Mouse (Mus musculus) heart, postnatal 14 days (tissue): ENCODE measurements around the gene Alyref2. TPM values are rescaled to one million over a fixed set of nuclear protein-coding genes. Genes with fewer than 3 reads are reported as not detected.
"Not testable (repeated sequence)": the region's sequence is repeated elsewhere in the genome, so short reads cannot be mapped to it uniquely, and the experiment has no call there.

ENCODE experiments used
- DNase-seq, 2 experiments: peaks; one replicate each; pipeline ENCODE4 v3.0.0; 2021 to 2022
- intact Hi-C: fragments of 180-260 bp; cut with DNase I; formaldehyde crosslinking; loops from one replicate; pipeline ENCODE4 v1.15.1; 2025
- long read RNA-seq, 2 experiments: library from polyadenylated mRNA; stranded (forward); transcript quantifications; one replicate each; pipeline ENCODE4 v2.0.0; 2021
- total RNA-seq, 2 experiments: library from RNA; stranded (reverse); gene quantifications; 2 replicates each; pipeline ENCODE4 v1.2.3; 2021

The Alyref2 gene
- total RNA-seq: 1 to 10 TPM; 2.8 to 3.2 TPM
- long read RNA-seq, experiment 1, transcript Alyref2-201 (1 exons, 1,273 nt): major isoform, 5 of 6 reads
- long read RNA-seq, experiment 1, partial matches to known transcripts: 0 of 6 reads
- long read RNA-seq, experiment 1, other reads (novel, unspliced or antisense): 1 of 6 reads
- long read RNA-seq, experiment 2, partial matches to known transcripts: 0 of 2 reads
- long read RNA-seq, experiment 2, other reads (novel, unspliced or antisense): 0 of 2 reads

DNA sequence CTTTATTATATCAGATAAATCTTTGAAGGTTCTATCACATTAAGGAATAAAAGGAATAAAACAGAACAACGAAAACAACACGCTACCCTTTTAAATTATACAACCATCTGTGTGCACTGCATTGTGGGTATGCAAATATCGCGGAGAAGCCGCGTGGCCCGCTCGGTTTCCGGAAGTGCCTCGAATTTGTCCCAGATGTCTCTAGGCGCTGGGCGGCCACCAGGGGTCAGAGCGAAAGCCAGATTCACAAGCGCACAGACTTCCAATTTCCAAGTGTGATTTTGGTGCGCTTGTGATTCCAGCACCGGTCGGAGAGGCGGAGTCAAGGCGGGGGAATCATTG, at the start of gene Alyref2:
TSS of gene Alyref2 (plus strand) at position 229 of the 342 bp plus-strand sequence.
- DNase-seq: peak; percentile 93 to 95
- intact Hi-C loops: loop anchor here (1.0 to 10.0 kb wide), 3 partner anchors 64 to 398 kb away; no protein-coding TSS in a partner anchor

DNA sequence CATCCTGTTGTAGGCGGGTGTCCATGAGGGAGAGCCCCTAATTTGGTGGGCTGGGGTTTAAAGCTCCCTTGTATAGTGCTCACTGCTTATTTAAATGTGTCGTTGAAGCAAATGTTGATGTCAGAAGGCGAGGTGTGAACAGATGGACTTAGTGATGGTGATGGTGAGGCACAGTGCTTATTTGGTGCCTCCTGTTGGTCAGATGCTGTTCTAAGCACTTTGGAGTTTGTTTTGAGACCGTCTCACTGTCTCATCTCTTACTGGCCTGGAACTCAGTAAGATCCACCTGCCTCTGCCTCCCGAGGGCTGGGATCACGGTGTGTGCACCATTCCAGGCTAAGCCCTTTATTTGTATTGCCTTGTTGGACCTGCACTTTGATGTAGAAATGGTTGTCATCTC, 48.4 kb upstream of the Alyref2 start:
- intact Hi-C loops: loop anchor here (2.0 to 5.0 kb wide), 2 partner anchors 18 to 43 kb away; partner anchors contain the start of genes F11r and Usf1
- no peak for DNase-seq

DNA sequence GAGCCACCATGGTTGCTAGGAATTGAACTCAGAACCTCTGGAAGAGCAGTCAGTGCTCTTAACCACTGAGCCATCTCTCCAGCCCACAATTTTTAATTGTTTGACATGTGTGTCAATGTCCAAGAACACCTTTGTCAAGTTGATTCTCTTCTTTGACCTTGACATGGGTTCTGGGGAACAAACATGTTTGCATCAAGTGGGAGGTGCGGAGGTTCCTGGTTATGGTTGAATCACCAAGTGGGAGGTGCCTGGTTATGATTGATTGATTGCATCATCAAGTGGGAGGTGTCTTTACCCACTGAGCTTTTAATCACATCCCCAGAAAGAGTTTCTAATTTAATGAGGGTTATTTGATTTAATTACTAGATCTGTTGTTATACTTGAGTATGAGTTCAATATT, 45.7 kb upstream of the Alyref2 start:
- intact Hi-C loops: no loop called here
- DNase-seq: no peak

DNA sequence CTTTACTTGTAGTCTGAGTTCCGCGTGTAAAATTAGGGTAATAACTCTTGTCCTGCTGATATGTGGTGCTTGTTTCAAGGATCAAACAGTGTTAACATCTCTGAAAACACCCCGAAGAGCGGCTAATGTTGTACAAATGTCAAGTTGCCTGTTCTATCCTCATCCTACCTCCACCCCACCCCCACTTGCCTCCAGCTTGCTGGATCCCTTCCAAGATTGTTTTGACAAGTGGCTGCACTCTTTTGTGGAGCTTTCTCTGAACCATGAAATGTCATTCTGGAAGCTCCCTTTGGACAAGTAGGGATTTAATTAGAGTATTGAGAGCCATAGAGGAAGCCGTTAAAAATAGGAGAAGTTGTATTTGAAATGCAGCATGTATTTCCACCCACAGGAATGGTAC, 43.5 kb upstream of the Alyref2 start:
- intact Hi-C loops: no loop called here
- DNase-seq: no peak

DNA sequence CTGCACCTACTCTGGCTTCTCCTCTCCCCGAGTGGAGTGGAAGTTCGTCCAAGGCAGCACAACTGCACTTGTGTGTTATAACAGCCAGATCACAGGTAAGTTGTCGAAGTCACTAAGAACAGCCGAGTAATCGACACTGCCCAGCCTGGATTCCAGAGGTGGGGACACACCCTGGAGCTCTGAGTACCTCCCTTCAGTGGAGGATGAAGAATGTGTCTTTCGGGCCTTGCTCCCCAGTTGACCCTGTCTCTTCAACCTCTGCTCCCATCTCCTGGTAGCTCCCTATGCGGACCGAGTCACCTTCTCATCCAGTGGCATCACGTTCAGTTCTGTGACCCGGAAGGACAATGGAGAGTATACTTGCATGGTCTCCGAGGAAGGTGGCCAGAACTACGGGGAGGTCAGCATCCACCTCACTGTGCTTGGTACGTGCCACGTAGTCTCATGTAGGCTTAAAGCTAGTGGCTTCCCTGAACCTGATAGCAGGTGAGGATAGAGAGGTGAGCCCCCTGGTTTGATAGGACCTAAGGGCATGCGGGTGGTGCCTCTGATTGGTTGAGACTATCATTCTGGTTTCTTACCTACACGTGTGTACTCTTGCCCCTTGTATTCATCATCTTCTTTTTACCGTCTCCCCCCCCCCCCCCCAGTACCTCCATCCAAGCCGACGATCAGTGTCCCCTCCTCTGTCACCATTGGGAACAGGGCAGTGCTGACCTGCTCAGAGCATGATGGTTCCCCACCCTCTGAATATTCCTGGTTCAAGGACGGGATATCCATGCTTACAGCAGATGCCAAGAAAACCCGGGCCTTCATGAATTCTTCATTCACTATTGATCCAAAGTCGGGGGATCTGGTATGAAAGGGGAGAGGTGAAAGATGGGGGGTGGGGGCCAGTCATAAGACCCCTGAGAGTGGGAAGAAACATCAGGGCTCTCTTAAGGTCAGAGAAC, 42.5 kb upstream of the Alyref2 start:
- intact Hi-C loops: no loop called here
- DNase-seq: no peak

DNA sequence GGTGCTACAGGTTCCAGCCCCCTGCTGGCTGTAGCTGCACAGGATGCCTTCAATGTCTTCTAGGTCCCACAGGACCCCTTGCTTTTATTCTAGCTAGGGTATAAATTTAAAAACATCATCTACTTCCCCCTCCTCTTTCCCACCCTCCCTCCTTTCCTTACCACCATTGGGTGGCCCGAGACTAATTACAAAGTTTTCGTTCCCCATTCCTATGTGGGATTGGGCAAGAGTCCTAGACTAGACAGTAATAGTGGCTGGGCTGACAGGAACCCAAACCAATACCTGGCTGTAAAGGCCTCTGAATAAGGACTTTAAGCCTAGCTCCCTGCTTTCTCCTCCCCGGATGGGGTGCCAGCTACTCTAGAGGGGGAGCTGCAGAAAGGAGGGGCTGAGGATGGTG, 40.1 kb upstream of the Alyref2 start:
- intact Hi-C loops: no loop called here
- no peak for DNase-seq

DNA sequence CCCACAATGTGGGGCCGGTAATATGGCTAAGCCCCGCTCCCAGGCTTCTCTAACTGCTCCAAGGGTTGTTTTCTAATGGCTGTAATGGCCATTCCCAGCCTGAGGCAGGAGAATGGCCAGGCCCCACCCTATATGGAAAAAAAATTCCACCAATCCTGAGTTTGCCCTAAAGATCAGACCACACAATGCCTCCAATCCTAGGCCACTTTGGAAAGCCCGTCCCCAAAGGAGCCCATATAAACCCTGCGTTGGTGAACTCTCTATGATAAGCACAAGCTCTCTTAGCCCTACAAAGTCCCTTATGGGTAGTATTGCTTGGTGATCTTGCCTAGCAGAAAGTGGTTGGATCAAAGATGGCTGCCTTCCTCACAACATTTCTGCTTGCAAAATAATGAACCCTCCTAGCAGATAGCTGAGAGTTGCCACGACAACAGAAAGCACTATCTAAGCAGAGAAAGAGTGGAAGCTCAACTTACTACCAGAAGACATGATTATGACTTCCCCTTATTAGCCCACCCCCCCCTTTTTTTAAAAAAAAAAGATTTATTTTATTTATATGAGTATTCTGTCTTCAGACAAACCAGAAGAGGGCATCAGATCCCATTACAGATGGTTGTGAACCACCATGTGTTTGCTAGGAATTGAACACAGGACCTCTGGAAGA, 37.4 kb upstream of the Alyref2 start:
- intact Hi-C loops: no loop called here
- DNase-seq: no peak

DNA sequence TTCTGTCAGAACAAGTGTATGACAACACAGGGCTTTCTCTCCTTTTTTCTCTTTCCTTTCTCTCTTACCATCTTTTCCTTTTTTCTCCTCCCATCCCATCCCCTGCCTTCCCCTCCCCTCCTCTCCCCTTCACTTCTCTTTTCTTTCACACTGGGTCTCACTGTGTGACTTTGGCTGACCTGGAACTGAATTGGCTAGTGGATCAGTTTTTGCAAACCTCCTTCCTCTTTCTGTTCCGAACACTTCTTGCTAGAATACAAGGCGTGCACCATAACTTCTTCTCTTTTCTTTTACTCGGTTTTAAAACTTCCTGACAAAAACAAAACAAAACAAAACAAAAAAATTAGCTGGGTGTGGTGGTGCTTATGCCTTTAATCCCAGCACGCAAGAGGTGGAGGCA, 36.7 kb upstream of the Alyref2 start:
- DNase-seq: no peak
- intact Hi-C loops: no loop called here

DNA sequence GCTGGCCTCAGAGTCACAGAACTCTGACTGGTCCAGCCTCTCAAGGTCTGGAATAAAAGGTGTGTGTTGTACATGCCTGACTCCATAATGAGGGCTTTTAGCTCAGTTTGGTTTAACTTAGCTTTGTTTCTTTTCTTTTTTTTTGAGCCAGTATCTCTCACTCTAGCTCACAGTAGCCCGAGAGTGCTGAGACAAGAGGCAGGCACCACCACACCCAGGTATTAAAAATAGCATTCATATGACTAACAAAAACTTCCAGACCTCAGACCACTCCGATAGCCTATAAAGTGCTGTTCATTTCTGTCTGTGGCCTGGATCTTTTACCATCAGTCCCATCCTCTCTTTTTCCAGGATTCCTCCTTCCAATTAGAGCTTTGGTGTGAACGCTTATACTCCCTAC, 33.6 kb upstream of the Alyref2 start:
- no peak for DNase-seq
- intact Hi-C loops: loop anchor here (2.0 kb wide), 1 partner anchor 33 kb away; the partner anchor contains the start of gene F11r

DNA sequence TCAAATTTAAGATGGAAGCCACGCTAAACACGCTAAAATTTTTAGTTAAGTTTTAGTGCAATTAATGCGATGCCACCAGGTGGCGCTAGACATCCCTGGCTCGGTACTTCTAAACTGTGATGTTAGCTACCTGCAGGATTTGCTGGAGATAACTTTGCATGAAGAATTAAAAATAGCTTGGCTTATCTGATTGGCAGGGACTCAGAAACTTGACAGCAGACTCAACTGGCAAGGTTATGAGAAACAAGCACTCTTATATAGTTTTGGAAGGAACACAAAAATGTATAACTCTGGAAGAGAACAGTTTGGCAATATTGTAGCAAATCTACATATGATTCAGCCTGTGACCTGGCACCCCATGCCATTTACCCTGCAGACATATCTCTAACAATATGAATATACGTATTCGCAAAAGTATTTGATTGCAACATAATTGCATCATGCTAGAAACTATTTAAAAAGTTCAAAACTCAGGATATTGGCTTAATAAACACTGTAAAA, 32.9 kb upstream of the Alyref2 start:
- peak; percentile 57 to 77 for DNase-seq
- intact Hi-C loops: loop anchor here (2.0 kb wide), 1 partner anchor 34 kb away; the partner anchor contains the start of gene F11r

DNA sequence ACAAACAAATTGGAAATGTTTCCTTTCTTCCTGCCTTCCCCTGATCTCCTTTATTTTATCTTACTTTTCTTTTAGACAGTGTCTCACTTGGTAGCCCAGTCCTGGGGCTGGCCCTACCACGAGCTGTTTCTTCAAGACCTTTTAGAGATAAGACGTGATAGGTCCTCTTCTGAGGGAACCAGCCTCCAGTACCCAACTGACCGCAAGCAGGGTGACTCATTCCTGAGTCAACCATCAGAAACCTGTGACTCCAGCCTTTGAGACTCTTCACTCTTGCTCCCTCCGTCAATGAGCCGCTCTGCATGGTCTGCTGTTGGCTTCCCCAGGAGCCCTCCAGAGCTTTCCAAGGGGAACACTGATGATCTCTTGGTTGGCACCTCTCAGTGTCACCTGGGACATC, 32.4 kb upstream of the Alyref2 start:
- intact Hi-C loops: loop anchor here (1.0 to 2.0 kb wide), 2 partner anchors 34 to 58 kb away; partner anchors contain the start of gene F11r
- no peak for DNase-seq

DNA sequence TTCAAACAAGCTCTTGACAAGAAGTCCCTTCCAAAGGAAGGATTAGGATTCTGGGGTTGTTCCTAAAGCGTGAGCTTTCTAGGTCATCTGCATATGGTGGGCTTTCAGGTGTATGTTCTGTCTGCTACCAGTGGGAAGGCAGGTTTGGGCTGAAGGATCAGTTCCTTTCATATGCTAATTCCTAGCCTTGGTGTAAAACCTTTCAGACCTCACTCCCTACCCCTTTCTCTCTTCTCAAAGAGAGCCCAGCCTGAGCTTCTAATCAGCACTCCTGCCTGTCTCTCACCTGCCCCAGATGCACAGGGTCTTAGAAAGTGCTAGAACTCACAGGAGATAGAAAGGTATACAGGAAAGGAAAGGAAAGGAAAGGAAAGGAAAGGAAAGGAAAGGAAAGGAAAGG, 31.8 kb upstream of the Alyref2 start:
- intact Hi-C loops: loop anchor here (1.0 to 2.0 kb wide), 2 partner anchors 35 to 58 kb away; partner anchors contain the start of gene F11r
- no peak for DNase-seq

DNA sequence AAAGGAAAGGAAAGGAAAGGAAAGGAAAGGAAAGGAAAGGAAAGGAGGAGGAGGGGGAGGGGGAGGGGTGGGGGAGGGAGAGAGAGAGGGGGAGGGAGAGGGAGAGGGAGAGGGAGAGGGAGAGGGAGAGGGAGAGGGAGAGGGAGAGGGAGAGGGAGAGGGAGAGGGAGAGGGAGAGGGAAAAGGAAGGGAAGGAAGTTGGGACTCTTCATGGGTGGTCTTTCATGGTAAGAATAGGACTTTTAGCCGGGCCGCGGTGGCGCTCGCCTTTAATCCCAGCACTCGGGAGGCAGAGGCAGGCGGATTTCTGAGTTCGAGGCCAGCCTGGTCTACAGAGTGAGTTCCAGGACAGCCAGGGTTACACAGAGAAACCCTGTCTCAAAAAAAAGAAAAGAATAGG, 31.3 kb upstream of the Alyref2 start:
- intact Hi-C loops: loop anchor here (1.0 to 2.0 kb wide), 2 partner anchors 35 to 59 kb away; partner anchors contain the start of gene F11r

DNA sequence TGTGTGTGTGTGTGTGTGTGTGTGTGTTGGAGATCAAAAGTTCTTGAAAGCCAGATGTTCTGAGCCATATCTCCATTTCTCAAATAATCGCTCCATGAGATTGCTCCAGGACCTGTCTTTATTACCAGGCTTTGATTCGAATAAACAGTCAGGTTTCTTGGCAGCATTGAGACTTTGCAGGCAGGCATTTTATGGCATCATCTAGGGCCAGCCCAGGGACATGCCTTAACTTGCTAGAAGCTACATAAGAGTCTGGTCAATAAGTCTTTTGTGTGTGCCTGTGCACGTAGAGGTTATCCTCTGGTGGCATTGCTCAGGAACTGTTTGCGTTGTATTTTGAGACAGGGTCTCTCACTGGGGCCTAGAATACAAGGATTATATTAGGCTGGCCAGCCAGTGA, 29.8 kb upstream of the Alyref2 start:
- intact Hi-C loops: no loop called here
- no peak for DNase-seq

More for the DNA sequence above, 31.3 kb upstream of the Alyref2 start:
- DNase-seq: not testable (repeated sequence)

DNA sequence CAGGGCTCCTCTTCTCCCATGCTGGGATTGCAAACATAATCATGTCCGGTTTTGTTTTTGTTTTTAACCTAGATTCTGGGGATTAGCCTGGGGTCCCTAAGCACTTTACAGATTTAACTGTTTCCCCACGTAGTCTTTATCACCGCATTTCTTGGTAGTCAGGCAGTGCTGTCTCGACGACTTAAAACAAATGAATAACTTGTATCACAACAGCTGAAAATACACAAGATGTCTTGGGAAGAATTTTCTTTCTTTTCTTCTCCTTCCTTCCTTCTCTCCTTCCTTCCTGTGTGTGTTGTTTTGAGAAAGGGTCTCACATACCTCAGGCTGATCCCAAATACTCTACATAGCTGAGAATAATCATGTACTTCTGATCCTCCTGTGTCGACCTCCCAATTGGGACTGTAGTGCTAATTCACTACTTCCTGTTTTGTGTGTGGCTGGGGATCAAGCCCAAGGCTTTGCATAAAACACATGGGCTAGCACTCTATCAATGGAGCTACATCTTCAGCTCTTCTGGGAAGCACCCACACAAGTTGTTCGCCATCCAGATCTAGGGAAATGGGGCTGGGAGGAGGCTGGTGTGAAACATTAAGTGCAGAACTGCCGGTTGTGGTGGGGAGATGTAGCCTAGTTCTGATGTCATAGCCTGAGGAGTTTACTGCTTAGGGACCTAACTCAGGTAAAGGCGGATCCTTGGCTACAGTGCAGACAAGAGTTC, 29.2 kb upstream of the Alyref2 start:
- intact Hi-C loops: no loop called here
- no peak for DNase-seq

DNA sequence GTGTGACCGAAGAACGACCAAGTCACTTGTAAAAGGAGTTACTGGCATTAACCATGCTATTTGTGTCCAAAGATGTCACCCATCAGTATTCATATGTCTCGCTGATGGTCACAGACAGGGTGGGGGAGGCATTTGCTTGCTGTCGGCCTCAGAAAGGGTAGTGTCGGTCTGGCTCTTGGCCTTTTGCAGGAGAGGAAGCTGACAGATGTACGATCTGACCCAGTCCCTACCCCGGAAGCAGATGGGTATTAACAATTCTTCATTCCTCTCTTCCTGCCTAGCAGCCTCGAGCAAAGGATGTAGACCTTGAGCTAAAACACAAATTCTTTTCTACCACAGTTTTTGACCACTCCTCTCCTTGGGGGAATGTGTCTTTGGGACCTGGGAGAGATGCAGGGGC, 26.2 kb upstream of the Alyref2 start:
- intact Hi-C loops: no loop called here
- no peak for DNase-seq

DNA sequence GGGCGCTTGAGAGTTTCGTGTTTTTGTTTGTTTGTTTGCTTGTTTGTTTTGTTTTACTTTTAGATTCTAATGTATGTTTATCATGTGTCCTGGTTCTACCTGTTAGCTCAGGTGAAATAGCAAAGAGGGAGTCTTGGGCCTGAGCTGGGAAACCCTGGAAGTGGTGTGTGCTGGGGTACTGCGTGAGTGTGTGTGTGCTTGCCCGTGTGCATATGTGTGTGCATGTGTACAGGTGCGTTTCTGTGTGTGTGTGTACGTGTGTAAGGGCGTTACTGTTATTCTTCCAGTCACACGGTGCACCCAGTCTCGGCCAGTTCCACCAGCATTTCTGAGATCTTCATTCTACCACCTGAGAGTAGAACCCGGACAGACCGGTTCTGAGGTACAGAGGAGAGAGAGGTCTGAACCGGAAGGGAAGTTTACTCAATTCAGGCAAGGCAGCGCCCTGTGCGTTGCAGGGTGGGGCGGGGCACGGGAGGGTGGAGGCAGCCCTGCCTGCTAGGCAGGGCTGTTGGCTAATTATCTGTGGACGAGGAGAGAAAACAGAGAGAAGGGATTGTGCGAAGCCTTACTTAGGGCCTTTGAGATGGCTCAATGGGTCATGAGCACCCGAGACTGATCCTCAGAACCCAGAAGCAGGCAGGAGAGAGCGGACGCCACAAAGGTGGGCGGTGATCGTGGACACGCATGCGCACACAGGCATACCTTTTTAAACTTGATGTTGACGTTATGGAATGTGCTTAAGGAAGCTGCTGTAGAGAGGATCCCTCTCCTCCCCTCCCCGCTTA, 25.3 kb upstream of the Alyref2 start:
- intact Hi-C loops: no loop called here
- DNase-seq: no peak

DNA sequence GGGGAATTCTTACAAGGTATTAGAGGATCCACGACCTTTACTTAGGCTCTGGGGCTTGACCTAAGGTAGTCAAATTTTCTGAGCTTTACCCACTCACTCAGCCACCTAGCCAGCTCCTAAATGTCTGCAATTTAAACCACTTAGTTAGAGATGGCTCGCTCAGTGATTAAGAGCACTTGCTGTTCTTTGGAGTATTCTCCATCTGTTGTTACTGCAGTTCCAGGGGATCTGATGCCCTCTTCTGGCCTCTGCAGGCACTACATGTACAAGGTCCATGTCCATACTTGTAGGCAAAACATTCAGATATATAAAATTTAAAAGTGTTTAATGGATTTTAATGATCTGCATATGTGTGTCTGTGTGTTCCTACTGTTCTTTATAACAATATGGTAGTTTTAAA, 24.3 kb upstream of the Alyref2 start:
- DNase-seq: peak; percentile 74 to 81
- intact Hi-C loops: loop anchor here (1.0 kb wide), 1 partner anchor 118 kb away; no protein-coding TSS in a partner anchor

DNA sequence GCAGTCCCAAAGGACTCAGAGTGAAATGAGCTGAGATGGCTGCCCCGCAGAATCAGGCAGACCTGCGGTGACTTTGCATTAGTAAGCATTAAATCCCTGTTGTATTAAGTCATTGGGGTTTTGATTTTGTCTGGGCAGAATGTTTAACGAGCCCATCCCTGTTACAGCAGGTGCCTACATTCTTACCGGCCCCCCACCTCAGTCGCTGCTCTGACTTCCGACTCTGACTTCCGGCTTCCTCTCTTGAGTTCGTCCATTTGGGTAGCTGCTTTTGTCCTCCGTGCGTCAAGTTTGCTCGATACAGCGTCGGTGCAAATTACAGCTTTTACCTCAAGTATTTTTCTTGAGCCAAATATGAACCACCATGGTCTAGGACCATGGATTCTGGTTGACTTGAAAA, 9.0 kb upstream of the Alyref2 start:
- no peak for DNase-seq
- intact Hi-C loops: no loop called here
